Mouse (Mus musculus) urinary bladder, postnatal 10 days (tissue): ENCODE data around the gene Cav1.
A peak's percentile ranks its signal among the peaks of the same experiment; 100 is the strongest.

ENCODE experiments used
- DNase-seq: peaks from one replicate; pipeline ENCODE4 v3.0.0; 2022; ENCODE audit warnings: low spot score

The Cav1 gene

DNA sequence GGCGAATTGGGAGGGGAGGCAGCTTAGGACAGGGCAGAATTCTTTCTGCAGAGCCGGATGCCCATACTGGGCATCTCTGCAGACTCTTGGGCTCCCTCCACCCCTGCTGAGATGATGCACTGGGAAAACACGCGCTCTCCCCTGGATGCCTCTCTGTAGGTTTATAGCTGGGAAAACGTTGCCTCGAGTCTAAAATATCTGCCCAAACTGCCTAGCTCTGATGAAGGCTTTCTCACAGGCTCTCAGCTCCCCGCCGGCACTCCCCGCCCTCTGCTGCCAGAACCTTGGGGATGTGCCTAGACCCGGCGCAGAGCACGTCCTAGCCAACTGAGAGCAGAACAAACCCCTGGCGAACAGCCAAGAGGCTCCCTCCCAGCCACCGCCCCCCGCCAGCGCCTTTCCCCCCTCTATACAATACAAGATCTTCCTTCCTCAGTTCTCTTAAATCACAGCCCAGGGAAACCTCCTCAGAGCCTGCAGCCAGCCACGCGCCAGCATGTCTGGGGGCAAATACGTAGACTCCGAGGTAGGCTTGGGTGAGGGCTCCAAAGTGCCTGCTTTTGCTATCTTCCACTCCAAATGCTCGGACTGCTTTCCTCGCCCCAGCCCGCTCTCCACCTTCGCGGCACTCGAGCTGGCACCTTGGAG is at the start of gene Cav1:
TSS of gene Cav1 (plus strand) at position 382 of the 648 bp plus-strand sequence.
- DNase-seq, result peak; percentile 51

- DNase-seq, result no peak
Measured at GRCm38 (mm10) chr6:17258142-17258541, 48.0 kb upstream of the Cav1 start.

GRCm38 (mm10) chr6:17258911-17259310 is 47.2 kb upstream of the Cav1 start:
- no peak for DNase-seq

GRCm38 (mm10) chr6:17262786-17263185 is 43.3 kb upstream of the Cav1 start:
- no peak for DNase-seq

GRCm38 (mm10) chr6:17265043-17265442 is 41.1 kb upstream of the Cav1 start:
- no peak for DNase-seq

- no peak for DNase-seq
Measured at GRCm38 (mm10) chr6:17266466-17266865, 39.7 kb upstream of the Cav1 start.

DNA sequence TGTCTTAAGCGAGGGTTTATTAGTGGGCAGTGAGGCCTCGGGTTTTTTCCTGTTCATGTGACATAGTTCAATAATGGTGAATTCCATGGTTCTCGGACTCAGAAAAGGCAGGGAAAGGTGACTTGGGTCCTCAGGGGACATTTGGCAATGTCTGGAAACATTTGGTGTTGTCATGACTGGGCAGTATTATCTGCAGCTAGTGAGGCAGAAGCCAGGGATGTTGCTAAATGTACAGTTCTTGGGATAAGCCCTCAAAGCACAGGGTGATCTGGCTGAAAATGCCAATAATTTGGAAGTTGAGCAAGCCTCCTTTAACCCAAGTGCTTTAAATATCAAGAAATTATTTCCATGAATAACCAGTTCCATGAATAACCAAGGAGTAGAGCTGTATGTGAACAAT is 27.8 kb upstream of the Cav1 start:
- DNase-seq, result no peak

- peak; percentile 51 for DNase-seq
Measured at GRCm38 (mm10) chr6:17280939-17281756, 25.0 kb upstream of the Cav1 start, which contains the start of gene Cav2. Gene Cav2 (plus strand): TSS chr6:17281185.

- DNase-seq, result no peak
Measured at GRCm38 (mm10) chr6:17281757-17282092, 24.4 kb upstream of the Cav1 start.

DNA sequence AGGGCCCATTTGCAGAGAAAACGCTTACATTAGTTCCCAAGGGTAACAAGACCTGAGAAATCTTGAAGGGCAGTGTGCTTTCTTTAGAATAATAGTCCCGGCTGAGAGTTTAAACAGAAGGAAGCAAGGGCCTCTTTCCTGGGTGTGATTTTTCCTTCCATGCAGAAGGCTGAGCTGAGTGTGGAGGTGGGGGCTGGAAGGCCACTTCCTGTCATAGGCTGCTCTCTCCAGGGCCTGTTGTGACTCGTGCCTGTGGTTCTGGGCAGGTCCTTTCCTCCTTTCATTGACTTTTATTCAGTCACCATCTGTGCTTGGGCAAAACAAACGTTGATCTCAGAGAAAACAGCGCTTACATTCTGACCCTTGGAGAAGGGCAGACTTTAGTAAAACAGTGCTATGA is 24.0 kb upstream of the Cav1 start:
- DNase-seq, result no peak

DNA sequence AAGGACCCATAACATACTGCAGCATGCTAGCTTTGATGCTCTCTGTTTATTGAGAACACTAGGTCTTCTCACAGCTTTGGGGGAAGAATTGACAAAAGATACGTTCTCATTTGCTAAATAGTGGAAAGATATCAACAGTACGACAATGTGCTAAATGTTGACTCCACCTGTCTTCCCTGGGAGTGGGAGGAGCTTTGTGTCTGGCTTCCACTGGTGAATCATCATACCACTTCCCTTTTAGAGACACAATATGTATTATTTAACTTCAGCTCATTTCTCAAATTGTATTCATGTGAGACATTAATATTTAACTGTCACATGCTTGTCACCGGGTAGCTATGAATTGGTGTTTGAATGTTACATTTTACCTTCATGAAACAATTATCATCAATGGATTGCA is 22.3 kb upstream of the Cav1 start:
- DNase-seq, result no peak

DNA sequence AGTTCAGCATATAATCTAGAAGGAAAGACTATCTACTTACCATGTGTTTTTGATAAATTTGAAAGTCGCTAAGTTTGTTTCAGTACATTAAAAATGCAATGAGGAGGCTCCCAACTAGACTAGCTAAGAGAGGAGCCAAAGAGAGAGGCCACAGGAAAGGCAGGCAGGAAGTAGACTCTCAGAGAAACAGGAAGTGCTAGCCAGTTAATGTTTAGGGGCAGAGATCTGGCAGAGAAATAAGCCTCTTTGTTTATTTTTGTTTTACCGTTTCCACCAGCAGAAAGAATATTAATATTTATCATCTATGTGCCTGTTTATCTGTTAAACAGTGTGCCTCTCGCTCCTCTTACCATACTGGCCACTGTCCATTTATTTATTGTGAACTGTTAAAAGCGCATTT is 19.8 kb upstream of the Cav1 start:
- DNase-seq, result no peak

- DNase-seq, result no peak
Measured at GRCm38 (mm10) chr6:17295116-17295515, 11.0 kb upstream of the Cav1 start.

- no peak for DNase-seq
Measured at GRCm38 (mm10) chr6:17306602-17307325, 629 bp downstream of the Cav1 start.

DNA sequence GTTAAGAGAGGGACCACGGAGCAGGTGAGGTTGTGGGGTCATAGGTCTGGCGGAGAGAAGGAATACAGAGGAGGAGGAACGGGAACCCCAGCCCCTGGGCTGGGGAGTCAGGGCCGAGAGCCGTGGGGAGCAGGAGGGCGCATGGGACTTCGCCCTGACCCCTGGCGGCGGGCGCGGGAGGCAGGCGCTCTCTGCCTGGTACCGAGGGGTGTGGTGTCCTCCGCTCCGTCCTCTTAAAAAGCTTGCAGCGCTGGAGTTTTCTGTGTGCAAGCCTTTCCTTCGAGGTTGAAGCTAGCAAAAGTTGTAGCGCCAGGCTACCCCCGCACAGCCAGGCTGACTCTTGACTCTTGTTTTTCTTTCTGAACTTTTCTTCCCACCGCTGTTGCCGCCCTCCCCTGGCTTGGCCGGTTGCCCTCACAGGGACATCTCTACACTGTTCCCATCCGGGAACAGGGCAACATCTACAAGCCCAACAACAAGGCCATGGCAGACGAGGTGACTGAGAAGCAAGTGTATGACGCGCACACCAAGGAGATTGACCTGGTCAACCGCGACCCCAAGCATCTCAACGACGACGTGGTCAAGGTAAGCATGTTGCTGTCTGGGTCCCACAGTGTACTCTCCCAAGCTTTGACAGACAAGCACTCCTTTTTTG is 1.5 kb downstream of the Cav1 start:
- DNase-seq, result peak; percentile 38

GRCm38 (mm10) chr6:17308661-17309060 is 2.5 kb downstream of the Cav1 start:
- no peak for DNase-seq

GRCm38 (mm10) chr6:17309260-17309659 is 3.1 kb downstream of the Cav1 start:
- no peak for DNase-seq

GRCm38 (mm10) chr6:17314241-17314640 is 8.1 kb downstream of the Cav1 start:
- no peak for DNase-seq

DNA sequence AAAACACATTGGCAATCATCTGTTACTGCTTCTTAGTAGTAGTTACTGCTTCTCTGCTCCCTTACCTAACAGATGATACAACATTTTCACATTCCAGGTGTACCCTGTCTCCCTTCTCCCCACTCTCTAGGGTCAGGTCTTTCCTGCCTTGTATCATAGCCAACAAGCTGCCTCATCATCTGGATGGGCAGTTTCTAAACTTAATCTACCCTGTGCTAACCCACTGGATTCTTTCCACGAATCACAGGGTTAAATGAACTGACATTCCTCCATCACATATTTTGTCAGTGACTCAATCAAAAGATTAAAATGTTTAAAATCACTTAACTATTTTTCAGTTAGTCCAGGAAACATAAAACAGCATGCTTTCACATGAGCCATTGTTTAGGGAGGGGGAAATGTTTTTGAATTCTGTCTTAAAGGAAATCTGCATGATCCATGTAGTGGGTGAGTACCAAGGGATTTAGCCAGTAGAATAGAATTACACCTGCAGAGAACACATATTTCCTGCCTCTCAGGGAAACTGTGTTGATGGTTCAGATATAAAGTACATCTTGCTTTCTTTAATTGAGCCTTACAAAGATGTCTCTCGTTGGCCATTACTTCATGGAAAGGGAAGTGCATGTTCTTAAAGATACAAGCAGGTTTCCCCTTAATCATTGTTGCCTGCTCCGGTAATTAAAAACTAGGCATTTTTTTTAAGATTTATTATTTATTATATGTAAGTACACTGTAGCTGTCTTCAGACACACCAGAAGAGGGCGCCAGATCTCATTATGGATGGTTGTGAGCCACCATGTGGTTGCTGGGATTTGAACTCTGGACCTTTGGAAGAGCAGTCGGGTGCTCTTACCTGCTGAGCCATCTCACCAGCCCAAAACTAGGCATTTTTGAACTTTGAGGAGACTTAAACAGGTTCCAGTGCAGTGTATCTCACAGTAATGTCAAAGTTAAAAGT is 8.8 kb downstream of the Cav1 start:
- DNase-seq, result no peak

DNA sequence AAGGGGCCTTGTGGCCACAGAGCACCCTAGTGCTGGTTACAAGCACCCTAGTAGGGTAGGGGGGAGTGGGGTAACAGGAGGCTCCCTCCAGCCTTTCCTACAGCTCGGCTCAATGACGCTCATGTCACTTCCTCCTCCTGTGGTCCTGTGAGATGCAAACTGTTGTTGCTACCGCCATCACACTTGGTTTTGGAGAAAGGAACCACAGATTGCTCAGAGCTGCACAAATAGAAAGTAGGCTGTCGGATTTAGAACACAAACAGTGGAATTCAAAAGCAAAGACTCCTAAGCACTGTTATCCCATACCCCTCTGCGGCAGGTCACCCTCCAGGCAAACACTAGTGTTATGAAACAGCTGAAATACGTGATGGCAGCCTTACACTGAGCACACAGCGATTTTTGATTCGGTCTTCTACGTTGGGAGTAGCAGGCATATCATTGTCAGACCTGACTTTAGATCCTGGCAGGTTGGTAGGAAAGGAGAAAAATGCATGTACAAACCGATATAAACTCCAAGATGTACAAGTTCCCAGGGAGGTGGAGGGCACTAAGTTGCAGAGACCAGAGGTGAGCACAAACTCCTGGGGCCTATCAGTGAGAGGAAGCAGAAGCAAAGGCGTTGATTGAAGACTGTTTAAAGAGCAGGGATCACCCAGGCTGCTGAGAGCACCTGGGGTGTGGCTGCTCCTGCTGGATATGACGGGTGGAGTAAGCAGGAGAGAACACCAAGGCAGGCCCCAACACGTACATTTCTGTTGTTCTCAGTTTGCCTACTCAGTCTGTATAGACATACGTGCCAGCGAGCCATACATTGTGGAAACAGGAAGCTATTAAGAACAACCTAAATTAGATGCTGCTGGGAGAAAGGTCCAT is 10.4 kb downstream of the Cav1 start:
- no peak for DNase-seq
